Mouse (Mus musculus): ENCODE measurements around the gene Morn3.
A peak's percentile ranks its signal among the peaks of the same experiment; 100 is the strongest.
"Not testable (repeated sequence)": the region's sequence is repeated elsewhere in the genome, so short reads cannot be mapped to it uniquely, and the experiment has no call there.

Gene Morn3

DNA sequence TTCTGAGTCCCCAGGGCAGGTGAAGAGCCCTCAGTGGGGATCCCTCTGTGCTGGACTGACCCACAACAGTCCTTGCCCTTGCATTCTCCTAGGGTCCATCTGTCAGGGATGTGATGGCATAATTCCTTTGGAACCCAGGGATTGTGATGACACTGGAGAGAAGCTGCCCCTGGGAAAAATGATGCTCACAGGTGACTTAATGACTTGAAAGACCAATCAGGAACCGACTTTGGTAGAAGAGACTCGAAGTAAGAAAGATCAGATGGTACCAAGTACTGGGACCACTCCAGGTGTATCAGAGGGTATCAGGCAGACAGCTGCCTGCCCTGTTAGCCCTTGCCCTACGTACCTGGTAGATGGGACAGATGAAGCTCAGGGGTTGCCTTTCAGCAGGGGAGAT lies at the start of gene Morn3:
TSS of gene Morn3 (minus strand) at position 101 of the 400 bp plus-strand sequence.
- DNase-seq (ENCODE audit: low spot score in 2 of 2), result no peak

DNA sequence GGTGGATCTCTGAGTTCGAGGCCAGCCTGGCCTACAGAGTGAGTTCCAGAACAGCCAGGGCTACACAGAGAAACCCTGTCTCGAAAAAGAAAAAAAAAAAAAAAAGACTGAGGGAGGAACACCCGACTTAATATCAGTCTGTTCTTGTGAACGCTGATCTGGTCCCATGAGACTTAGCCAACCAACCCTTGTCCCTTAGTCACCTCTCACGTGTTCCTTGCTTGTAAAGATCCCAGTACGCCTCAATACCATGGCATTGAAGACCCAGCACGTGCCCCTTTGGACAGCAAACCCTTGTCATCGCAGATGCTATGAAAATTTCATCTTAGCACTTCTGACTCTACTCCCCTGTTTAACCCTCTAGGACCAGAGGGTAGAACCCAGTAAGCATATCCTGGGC lies 49.5 kb upstream of the Morn3 start:
- DNase-seq (ENCODE audit: low spot score in 2 of 2), result no peak

DNA sequence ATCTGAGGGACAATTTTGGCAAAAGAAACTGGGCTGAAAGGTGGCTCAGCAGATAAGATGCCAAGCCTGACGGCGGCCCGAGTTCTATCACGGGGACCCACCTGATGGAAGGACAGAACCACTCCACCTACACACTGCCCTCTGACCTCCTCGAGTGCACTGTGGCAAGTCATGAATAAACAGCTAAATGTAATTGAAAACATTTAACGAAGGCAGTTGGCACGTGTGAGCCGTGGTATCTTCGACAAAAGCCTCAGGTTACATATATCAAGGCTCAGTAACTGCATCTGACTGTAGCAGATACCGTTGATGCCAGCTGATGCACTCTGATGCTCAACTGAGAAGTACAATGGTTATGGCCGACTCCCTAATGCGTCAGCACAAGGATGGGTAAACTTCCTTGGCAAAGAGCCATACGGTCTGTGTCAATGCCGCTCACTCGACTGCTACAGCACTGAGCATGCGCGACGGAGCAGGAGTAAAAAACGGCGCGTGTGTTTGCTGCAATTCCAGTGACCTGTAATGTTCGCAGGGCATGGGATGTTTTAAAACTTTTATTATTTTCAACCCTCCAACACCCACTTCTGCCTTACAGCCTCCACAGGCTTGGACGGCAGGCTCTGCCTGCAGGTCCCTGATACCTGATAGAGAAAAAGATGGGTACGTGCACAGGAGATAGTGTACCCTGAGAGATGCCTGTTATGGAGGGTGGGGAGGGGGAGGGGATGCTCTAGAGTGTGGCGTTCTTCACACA lies 47.6 kb upstream of the Morn3 start:
- no peak for DNase-seq (ENCODE audit: low spot score in 2 of 2)

DNA sequence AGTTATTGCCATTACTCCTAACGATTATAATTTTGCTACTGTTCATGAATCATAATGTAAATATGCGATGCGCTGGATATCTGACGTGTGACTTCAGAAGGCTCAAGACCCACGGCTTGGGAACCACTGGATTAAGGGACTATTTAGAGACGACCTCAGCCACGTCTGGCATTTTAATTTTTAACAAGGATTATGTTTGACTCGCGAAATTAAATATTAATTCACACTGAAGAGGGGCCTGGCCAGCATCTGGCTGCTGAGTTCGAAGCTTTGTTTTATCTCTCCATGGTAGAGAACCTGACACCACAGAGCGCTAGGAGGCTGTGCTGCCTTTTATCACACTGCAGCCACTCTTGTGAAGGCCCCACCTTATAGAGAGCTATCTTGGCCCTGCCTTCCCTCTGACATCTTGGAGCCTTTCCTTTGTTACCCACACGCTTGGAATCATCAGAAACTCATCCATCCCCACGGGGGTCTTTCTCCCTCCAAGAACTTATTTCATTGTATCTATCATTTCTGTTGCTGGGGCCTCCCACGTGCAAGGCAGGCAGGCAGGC lies 46.3 kb upstream of the Morn3 start:
- DNase-seq (ENCODE audit: low spot score in 2 of 2), result no peak

DNA sequence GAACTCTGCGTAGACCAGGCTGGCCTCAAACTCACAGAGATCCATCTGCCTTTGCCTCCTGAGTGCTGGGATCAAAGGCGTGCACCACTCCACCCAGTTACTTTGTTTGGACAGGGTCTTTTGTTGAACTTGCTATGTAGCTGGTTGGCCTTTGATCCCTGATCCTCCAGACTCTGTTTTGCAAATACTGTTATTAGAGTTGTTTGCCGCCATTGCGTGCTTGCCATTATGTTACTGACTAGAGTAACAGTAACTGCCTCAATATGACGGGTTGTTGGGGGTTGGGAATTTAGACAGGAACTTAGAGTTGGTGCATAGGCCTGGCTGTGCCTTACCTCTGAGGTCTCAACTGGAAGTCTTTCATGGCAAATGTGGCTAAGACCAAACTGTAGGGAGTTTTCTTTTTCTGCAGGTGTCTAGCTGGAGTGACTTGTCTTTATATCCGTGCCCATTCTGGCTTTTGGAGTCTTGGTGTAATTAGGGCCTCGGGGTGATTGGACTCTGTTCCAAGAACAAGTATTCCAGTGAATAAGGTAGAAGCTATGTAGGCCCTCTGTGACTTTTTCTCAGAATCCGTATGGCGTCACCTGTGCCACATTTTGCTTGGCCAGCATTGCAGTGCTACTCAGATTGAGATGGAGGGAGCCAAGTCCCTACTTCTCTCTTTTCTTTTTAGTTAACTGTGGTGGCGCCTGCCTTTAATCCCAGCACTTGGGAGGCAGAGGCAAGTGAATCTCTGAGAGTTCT lies 43.9 kb upstream of the Morn3 start:
- DNase-seq (ENCODE audit: low spot score in 2 of 2), result no peak

GRCm38 (mm10) chr5:123088784-123089183 lies 42.0 kb upstream of the Morn3 start:
- no peak for DNase-seq (ENCODE audit: low spot score in 2 of 2)

DNA sequence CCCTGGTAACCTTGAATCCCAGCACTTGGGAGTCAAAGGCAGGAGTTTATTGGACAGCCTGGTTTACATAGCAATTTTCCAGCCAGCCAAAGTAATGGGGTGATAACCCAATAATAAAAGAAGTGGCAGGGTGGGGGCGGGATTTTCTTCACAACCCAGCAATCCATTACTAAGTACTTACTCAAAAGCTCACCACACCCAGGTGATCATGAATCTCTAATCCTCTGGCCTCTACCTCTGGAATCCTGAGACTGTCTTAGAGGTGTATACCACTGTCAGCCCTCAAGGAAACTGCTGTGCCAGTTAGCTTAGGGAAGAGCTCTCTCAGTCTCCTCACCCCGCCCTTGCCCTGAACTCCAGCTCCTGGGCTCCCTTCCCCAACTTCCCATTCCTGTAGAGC lies 39.7 kb upstream of the Morn3 start:
- DNase-seq (ENCODE audit: low spot score in 2 of 2), result no peak

DNA sequence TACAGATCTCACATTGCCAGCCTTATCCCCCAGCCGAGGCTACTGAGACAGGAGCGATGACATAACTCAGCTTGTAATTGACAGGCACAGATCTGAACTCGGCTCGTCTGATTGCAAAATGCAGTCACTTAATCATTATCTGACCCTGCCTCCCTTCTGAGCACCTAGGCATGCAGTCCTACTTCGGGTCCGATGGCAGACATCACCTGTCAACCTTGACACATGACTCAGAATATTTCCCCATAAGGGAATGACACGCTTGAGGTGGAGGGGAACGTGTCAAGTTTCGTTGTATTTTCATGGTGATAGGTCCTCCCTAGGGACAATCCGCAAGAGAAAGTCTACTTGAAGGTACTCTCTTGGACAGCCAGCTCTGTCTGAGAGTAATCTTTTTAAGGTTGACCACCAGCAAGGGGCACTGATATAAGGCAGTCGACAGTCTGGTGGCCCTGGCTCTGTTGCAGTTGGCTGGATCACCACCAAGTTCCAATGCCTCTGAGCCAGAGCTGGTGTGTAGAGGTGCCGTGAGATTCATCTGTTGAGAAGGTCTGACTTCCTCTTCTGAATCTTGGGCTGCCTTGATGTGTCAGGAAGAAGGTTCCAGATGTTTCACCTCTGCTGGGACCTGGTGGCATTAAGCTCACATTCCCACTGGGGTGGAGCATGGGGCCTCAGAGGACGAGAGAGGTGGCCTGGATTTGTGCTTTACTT lies 36.7 kb upstream of the Morn3 start:
- no peak for DNase-seq (ENCODE audit: low spot score in 2 of 2)

DNA sequence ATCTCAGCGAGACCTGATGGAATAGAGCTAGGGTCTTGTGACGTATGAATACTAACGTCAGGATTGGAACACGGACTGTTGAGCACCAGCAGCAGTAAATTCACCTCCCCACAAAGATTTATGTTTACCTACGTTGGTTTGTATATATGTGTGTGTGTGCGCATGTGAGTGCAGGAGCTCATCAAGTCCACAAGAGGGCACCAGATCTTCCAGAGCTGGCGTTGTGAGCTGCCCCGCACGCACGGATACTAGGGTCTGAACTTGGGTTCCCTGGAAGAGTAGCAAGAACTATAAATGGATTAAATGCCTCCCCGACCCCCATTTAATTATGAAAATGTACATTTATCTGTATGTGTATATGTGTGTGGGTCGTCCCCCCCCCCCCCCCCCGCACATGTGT lies 33.7 kb upstream of the Morn3 start:
- DNase-seq (ENCODE audit: low spot score in 2 of 2), result no peak

- no peak for DNase-seq (ENCODE audit: low spot score in 2 of 2)
Measured at GRCm38 (mm10) chr5:123080041-123080440, 33.2 kb upstream of the Morn3 start.

DNA sequence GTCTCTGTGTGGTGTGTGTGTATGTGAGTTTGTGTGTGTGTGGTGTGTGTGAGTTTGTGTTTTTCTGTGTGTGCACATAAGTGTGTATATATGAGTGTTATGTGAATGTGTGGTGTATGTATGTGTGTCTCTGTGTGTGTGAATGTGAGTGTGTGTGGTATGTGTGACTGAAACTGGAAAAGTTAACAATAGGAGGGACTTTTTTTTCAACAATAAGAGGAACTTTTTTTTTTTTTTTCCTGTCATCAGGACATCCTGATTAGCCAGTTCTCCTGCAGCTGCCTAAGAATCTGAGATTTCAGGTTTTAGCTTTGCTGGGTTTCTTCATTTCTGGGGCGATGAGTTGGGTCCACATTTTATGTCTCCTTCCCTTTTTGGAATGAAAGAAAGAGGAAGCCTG lies 32.8 kb upstream of the Morn3 start:
- no peak for DNase-seq (ENCODE audit: low spot score in 2 of 2)

DNA sequence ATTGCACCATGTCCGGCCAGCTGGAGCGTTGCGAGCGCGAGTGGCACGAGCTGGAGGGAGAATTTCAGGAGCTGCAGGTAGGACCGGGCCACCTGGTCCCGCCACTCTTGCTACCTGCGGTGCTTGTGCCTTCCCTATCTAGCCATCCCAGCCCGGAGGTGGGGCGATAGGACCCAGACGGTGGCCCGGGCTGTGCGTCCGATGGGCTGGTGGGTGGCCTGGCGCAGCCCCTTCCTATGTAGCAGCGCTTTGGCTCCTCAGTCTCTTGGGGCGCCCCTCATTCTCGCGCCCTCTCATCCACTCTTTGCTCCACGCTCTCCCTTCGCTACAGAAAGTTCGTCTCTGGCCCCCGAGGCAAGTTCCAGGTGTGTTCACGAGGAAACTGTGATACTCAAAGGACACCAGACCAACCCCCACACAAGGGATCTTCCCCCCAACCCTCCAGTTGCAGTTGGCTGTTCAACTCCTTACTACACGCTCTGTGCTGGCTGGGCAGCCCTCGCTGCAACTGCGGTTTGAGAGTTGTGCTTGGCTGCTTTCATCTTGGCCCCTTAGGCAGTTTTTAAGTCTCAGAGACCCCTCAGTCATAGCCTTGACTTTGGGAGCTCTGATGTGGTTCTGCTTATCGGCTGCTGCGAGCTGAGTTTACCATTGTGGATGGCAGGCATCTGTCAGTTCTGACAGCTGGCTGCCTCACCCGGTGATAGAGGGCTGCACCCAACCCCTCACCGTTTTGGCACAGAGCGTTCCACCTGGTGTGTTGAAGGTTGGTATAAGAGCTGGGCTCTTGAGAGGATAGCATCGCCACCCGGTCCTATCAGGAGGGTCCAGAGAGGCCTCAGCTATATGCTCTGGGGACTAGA lies 29.8 kb upstream of the Morn3 start:
- DNase-seq (ENCODE audit: low spot score in 2 of 2), result no peak

- peak; percentile 92 to 94 for DNase-seq (ENCODE audit: low spot score in 2 of 2)
Measured at GRCm38 (mm10) chr5:123075576-123076418, 29.0 kb upstream of the Morn3 start.

DNA sequence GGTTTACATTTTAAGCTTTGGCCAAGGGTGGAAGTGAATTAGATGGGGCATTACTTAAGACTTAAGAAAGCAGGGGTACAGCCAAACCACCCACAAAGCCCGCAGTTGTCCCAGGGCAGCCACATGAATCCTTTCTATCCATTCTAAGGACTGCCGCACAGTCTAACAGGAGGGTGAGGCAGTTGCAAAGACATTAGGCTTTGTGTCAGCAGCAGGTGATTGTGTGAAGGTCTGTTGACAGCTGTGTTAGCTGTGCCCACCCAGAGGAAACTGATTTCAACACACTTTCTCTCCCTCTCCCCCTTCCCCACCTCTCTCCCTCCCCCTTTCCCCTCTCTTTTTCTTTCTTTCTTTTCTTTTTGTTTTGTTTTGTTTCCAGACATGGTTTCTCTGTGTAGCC lies 21.9 kb upstream of the Morn3 start:
- DNase-seq (ENCODE audit: low spot score in 2 of 2), result no peak

DNA sequence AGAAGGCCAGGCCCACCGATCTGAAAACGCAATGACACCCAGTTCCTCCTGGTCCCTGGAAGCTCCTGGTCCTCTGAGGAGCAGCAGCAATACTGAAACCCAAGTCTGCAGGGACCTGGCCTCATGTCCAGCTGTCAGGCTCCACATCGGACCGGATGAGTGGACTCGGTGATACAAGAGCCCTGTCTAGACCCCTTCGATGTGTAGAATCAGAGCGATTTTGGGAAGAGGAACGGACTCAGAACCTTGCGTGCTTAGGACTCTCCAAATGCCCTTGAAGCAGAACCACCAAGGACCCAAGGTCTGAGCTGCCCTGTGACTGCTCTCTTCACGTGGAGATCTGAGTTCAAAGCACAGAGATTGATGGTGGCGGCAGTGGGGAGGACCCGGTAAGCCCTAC lies 21.3 kb upstream of the Morn3 start, which contains the start of gene Tmem120b:
TSS of gene Tmem120b (plus strand) at position 301 of the 400 bp plus-strand sequence.
- DNase-seq (ENCODE audit: low spot score in 2 of 2), result no peak

DNA sequence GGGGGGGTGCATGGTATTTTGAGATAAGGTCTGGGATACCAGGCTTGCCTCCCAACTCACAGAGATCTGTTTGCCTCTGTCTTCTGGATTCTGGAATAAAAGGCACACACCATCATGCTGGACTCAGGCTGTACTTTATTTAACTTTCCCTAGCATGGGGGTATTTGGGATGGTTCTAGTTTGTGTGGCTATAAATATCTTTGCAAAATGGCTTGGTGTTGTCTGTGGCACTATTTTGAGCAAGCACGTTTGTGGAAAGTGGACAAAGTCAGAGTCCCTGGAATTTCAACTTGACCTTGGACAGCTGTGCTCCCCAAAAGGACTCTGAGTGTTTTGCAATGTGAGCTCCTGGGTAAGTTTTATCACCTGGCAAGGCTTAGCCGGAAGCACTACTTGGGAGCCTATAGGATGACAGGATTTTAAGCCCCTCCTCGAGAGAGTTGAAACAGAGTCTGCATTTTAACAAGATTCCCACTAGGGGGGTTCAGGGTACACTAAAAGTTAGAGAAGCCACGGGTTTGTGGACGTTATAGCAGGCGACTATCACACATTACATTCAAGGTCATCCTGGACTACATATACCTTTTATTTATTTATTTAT lies 20.7 kb upstream of the Morn3 start:
- no peak for DNase-seq (ENCODE audit: low spot score in 2 of 2)

DNA sequence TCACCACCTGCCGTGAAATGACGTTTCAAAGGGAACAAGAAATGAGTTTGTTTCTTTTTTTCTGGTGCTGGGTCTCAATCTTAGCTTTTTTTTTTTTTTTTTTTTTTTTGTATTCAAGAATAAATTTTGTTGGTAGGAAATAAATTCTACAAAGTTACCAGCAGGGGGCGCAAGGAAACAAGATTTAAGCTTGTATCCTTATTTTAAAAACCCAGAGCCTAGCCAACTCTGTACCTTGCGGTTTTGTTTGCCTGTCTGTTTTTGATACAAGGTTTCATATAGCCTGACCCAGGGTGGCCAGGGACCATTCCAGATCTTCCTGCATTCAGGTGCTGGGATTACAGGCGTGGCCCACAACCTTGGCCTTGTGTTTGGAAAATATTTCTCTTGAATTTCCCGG lies 17.4 kb upstream of the Morn3 start:
- DNase-seq (ENCODE audit: low spot score in 2 of 2), result no peak

DNA sequence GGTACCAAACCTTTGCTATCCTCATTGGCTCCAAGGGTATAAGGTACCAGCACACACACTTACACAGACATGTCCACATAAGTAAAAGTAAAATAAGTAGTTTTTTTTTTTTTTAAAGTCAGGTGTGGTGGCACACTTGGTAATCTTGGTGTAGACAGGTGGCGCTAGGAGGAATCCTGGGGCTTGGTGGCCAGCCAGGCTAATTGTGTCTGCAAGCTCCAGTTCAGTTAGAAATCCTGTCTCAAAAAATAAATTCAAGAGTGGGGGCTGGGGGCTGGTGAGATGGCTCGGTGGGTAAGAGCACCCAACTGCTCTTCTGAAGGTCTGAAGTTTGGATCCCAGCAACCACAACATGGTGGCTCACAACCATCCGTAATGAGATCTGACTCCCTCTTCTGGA lies 16.3 kb upstream of the Morn3 start:
- DNase-seq (ENCODE audit: low spot score in 2 of 2), result no peak

DNA sequence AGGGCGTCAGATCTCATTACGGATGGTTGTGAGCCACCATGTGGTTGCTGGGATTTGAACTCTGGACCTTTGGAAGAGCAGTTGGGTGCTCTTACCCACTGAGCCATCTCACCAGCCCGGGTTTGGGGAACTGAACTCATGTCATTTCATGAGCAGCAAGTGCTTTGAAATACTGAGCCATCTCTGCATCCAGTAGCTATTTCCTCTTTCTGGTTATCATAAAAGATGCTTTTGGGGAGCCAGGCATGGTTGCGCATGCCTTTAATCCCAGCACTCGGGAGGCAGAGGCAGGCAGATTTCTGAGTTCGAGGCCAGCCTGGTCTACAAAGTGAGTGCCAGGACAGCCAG lies 14.6 kb upstream of the Morn3 start:
- not testable (repeated sequence) for DNase-seq (ENCODE audit: low spot score in 2 of 2)

All from urinary bladder, postnatal 4 days (tissue).